Mouse (Mus musculus): ENCODE data around the gene Ly6g5c. TPM values are rescaled to one million over a fixed set of nuclear protein-coding genes. Genes with fewer than 3 reads are reported as not detected.
"Not testable (repeated sequence)": the region's sequence is repeated elsewhere in the genome, so short reads cannot be mapped to it uniquely, and the experiment has no call there.

Gene Ly6g5c
- total RNA-seq, 1 experiment from 2014 or later: not detected

GRCm38 (mm10) chr17:35101161-35101560 lies 6.9 kb upstream of the Ly6g5c start:
- no peak for ATAC-seq (replicated peaks in 1 of 2; ENCODE audit: insufficient read depth in 1 of 2, low FRiP score in 2 of 2, low TSS enrichment in 1 of 2, low read depth in 1 of 2, poor library complexity in 2 of 2, severe bottlenecking in 2 of 2)

GRCm38 (mm10) chr17:35102299-35102698 lies 5.8 kb upstream of the Ly6g5c start:
- no peak for ATAC-seq (replicated peaks in 1 of 2; ENCODE audit: insufficient read depth in 1 of 2, low FRiP score in 2 of 2, low TSS enrichment in 1 of 2, low read depth in 1 of 2, poor library complexity in 2 of 2, severe bottlenecking in 2 of 2)

- ATAC-seq (replicated peaks in 1 of 2; ENCODE audit: insufficient read depth in 1 of 2, low FRiP score in 2 of 2, low TSS enrichment in 1 of 2, low read depth in 1 of 2, poor library complexity in 2 of 2, severe bottlenecking in 2 of 2): no peak
Measured at GRCm38 (mm10) chr17:35103221-35103690, 4.8 kb upstream of the Ly6g5c start.

GRCm38 (mm10) chr17:35104079-35104478 lies 4.0 kb upstream of the Ly6g5c start:
- ATAC-seq (replicated peaks in 1 of 2; ENCODE audit: insufficient read depth in 1 of 2, low FRiP score in 2 of 2, low TSS enrichment in 1 of 2, low read depth in 1 of 2, poor library complexity in 2 of 2, severe bottlenecking in 2 of 2): no peak

GRCm38 (mm10) chr17:35104754-35105153 lies 3.3 kb upstream of the Ly6g5c start:
- ATAC-seq (replicated peaks in 1 of 2; ENCODE audit: insufficient read depth in 1 of 2, low FRiP score in 2 of 2, low TSS enrichment in 1 of 2, low read depth in 1 of 2, poor library complexity in 2 of 2, severe bottlenecking in 2 of 2): no peak; a peak in 1 of 4 replicates

GRCm38 (mm10) chr17:35105740-35106389 lies 2.2 kb upstream of the Ly6g5c start:
- ATAC-seq (replicated peaks in 1 of 2; ENCODE audit: insufficient read depth in 1 of 2, low FRiP score in 2 of 2, low TSS enrichment in 1 of 2, low read depth in 1 of 2, poor library complexity in 2 of 2, severe bottlenecking in 2 of 2): no peak

- no peak for ATAC-seq (replicated peaks in 1 of 2; ENCODE audit: insufficient read depth in 1 of 2, low FRiP score in 2 of 2, low TSS enrichment in 1 of 2, low read depth in 1 of 2, poor library complexity in 2 of 2, severe bottlenecking in 2 of 2)
Measured at GRCm38 (mm10) chr17:35106522-35106921, 1.6 kb upstream of the Ly6g5c start.

GRCm38 (mm10) chr17:35111774-35112173 lies 3.7 kb downstream of the Ly6g5c start:
- ATAC-seq (replicated peaks in 1 of 2; ENCODE audit: insufficient read depth in 1 of 2, low FRiP score in 2 of 2, low TSS enrichment in 1 of 2, low read depth in 1 of 2, poor library complexity in 2 of 2, severe bottlenecking in 2 of 2): no peak

GRCm38 (mm10) chr17:35115046-35116019 lies 7.3 kb downstream of the Ly6g5c start, which contains the start of gene Ly6g5b:
Gene Ly6g5b, minus strand, starts transcription at chr17:35115428.
- peak; percentile 48 to 72 for ATAC-seq (replicated peaks in 1 of 2; ENCODE audit: insufficient read depth in 1 of 2, low FRiP score in 2 of 2, low TSS enrichment in 1 of 2, low read depth in 1 of 2, poor library complexity in 2 of 2, severe bottlenecking in 2 of 2)

GRCm38 (mm10) chr17:35120745-35121142 lies 12.7 kb downstream of the Ly6g5c start:
- no peak; a peak in 1 of 4 replicates for ATAC-seq (replicated peaks in 1 of 2; ENCODE audit: insufficient read depth in 1 of 2, low FRiP score in 2 of 2, low TSS enrichment in 1 of 2, low read depth in 1 of 2, poor library complexity in 2 of 2, severe bottlenecking in 2 of 2)

- peak; percentile 88 to 89 for ATAC-seq (replicated peaks in 1 of 2; ENCODE audit: insufficient read depth in 1 of 2, low FRiP score in 2 of 2, low TSS enrichment in 1 of 2, low read depth in 1 of 2, poor library complexity in 2 of 2, severe bottlenecking in 2 of 2)
Measured at GRCm38 (mm10) chr17:35121143-35121799, 13.2 kb downstream of the Ly6g5c start, which contains the start of gene Gpank1. Gene Gpank1, plus strand, starts transcription at chr17:35121455.

- peak in 1 of 2 experiments; percentile 11; a peak in 1 of 4 replicates for ATAC-seq (replicated peaks in 1 of 2; ENCODE audit: insufficient read depth in 1 of 2, low FRiP score in 2 of 2, low TSS enrichment in 1 of 2, low read depth in 1 of 2, poor library complexity in 2 of 2, severe bottlenecking in 2 of 2)
Measured at GRCm38 (mm10) chr17:35121871-35122303, 13.8 kb downstream of the Ly6g5c start, which contains the start of gene Csnk2b. Gene Csnk2b, minus strand, starts transcription at chr17:35122053.

GRCm38 (mm10) chr17:35123287-35123686 lies 15.2 kb downstream of the Ly6g5c start:
- ATAC-seq (replicated peaks in 1 of 2; ENCODE audit: insufficient read depth in 1 of 2, low FRiP score in 2 of 2, low TSS enrichment in 1 of 2, low read depth in 1 of 2, poor library complexity in 2 of 2, severe bottlenecking in 2 of 2): not testable (repeated sequence)

GRCm38 (mm10) chr17:35124261-35124896 lies 16.3 kb downstream of the Ly6g5c start:
- ATAC-seq (replicated peaks in 1 of 2; ENCODE audit: insufficient read depth in 1 of 2, low FRiP score in 2 of 2, low TSS enrichment in 1 of 2, low read depth in 1 of 2, poor library complexity in 2 of 2, severe bottlenecking in 2 of 2): not testable (repeated sequence)

GRCm38 (mm10) chr17:35125081-35125480 lies 17.0 kb downstream of the Ly6g5c start:
- no peak; a peak in 1 of 4 replicates for ATAC-seq (replicated peaks in 1 of 2; ENCODE audit: insufficient read depth in 1 of 2, low FRiP score in 2 of 2, low TSS enrichment in 1 of 2, low read depth in 1 of 2, poor library complexity in 2 of 2, severe bottlenecking in 2 of 2)

- ATAC-seq (replicated peaks in 1 of 2; ENCODE audit: insufficient read depth in 1 of 2, low FRiP score in 2 of 2, low TSS enrichment in 1 of 2, low read depth in 1 of 2, poor library complexity in 2 of 2, severe bottlenecking in 2 of 2): no peak
Measured at GRCm38 (mm10) chr17:35125578-35125977, 17.5 kb downstream of the Ly6g5c start.

- peak; percentile 15 to 43; a peak in 2 of 4 replicates for ATAC-seq (replicated peaks in 1 of 2; ENCODE audit: insufficient read depth in 1 of 2, low FRiP score in 2 of 2, low TSS enrichment in 1 of 2, low read depth in 1 of 2, poor library complexity in 2 of 2, severe bottlenecking in 2 of 2)
Measured at GRCm38 (mm10) chr17:35126206-35126611, 18.1 kb downstream of the Ly6g5c start, which contains the start of gene D17H6S53E. Gene D17H6S53E, plus strand, starts transcription at chr17:35126373.

Measured in hematopoietic stem cell, adult 5-6 weeks (primary cell).